In the genomic region with DNA sequence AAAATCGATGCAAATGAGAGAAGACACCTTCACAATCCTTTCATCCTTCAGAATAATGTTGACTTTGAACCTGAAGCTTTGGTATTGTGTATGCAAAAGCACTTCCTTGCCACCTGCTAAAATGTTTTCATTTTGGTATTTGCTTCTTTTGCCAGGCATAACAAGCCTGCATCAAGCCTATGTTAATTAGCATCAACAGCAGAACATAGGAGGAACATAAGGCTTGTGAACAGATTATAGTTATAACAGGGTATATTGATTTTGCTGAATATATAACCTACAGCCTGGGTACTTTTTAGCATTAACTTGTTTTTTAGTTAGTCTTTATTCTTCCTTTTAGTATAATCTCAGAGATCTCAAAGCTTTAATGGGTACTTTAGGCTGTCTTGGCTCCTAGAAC, we compare ENCODE assay signal across 26 mouse cellular contexts.
DNase-seq lines count a peak whose midpoint lies in the region; ATAC-seq lines count a peak whose summit lies in the region.
"Had no signal": no experiment of that assay in that cellular context is flagged by ENCODE, and none has a peak within 500 bp of the region (broad histone marks: within the 10 kb centered on the region; RNA-seq: fewer than 3 reads in every experiment).

No protein-coding gene starts in this region.

- no peak overlapping the region for H3K4me3 ChIP-seq in forebrain, embryonic 14.5 days (ENCODE audit: low read depth, low read length)
- H3K4me3 ChIP-seq in forebrain, embryonic 13.5 days, result no peak overlapping the region
- no peak overlapping the region for H3K4me3 ChIP-seq in forebrain, embryonic 16.5 days (replicated peaks; ENCODE audit: low read length)
- no peak overlapping the region for H3K4me3 ChIP-seq in forebrain, embryonic 11.5 days (ENCODE audit: low read depth, low read length)
- H3K4me3 ChIP-seq: embryonic facial prominence, embryonic 13.5 days; embryonic facial prominence, embryonic 15.5 days; erythroblast, embryonic 14.5 days; gastrocnemius, adult 2 months had no signal

- no peak overlapping the region for H3K9ac ChIP-seq in forebrain, embryonic 14.5 days (ENCODE audit: low read length)
- H3K9ac ChIP-seq in forebrain, embryonic 13.5 days, result no peak overlapping the region
- H3K9ac ChIP-seq in forebrain, embryonic 16.5 days (replicated peaks; ENCODE audit: low read depth, low read length), result no peak overlapping the region
- H3K9ac ChIP-seq in forebrain, embryonic 11.5 days (ENCODE audit: low read length), result no peak overlapping the region
- H3K9ac ChIP-seq: embryonic facial prominence, embryonic 13.5 days; embryonic facial prominence, embryonic 15.5 days had no signal

- peak; percentile 13 for DNase-seq in forebrain, embryonic 14.5 days (ENCODE audit: low spot score)
- DNase-seq in forebrain, embryonic 11.5 days (ENCODE audit: low spot score), result no peak
- no peak for DNase-seq in frontal cortex, adult 2 months (ENCODE audit: extremely low spot score in 1 of 2, low spot score in 1 of 2)
- DNase-seq: adrenal gland, adult 8-10 months; adrenal gland, postnatal 14 days; adrenal gland, postnatal 36 days; B cell, adult 2 months; cerebellum, adult 11 months; cerebellum, adult 18-20 months; cerebellum, adult 8-10 months; cerebellum, adult 9-11 months; cerebellum, postnatal 14 days; cerebellum, postnatal 36 days; embryo, embryonic 11 days; gastrocnemius, adult 2 months had no signal

- WGBS in forebrain, embryonic 14.5 days, result 80% methylated on average over 1 of the region's 1 CpGs
- WGBS in forebrain, embryonic 13.5 days, result 85% methylated on average over 1 of the region's 1 CpGs
- 78% methylated on average over 1 of the region's 1 CpGs for WGBS in forebrain, embryonic 16.5 days
- 79% methylated on average over 1 of the region's 1 CpGs for WGBS in forebrain, embryonic 11.5 days

- no peaks in the 10 kb centered on the region for H3K4me1 ChIP-seq in forebrain, embryonic 14.5 days (ENCODE audit: control insufficient read depth, insufficient read depth, low read length)
- no peaks in the 10 kb centered on the region for H3K4me1 ChIP-seq in forebrain, embryonic 13.5 days
- no peaks in the 10 kb centered on the region for H3K4me1 ChIP-seq in forebrain, embryonic 16.5 days (replicated peaks; ENCODE audit: control insufficient read depth, insufficient read depth, low read length)
- no peaks in the 10 kb centered on the region for H3K4me1 ChIP-seq in forebrain, embryonic 11.5 days (replicated peaks; ENCODE audit: control insufficient read depth, insufficient read depth, low read length)
- H3K4me1 ChIP-seq: embryonic facial prominence, embryonic 13.5 days; embryonic facial prominence, embryonic 15.5 days had no signal

- ATAC-seq in forebrain, embryonic 14.5 days, result no peak
- ATAC-seq in forebrain, embryonic 13.5 days, result no peak; the same call in 1 of the 2 replicates
- ATAC-seq in forebrain, embryonic 16.5 days, result peak; percentile 75
- ATAC-seq in forebrain, embryonic 11.5 days (replicated peaks; ENCODE audit: low FRiP score), result no peak
- ATAC-seq in frontal cortex, adult (ENCODE audit: low TSS enrichment), result peak; percentile 16; the same call in 1 of the 2 replicates
- ATAC-seq: activated CD4-positive, CD25-positive, alpha-beta regulatory T cell, adult 4 months; CD4-positive, CD25-positive, alpha-beta regulatory T cell, adult 4 months; Patski had no signal

- no peak overlapping the region for H3K27ac ChIP-seq in forebrain, embryonic 14.5 days (ENCODE audit: low read depth, low read length)
- no peak overlapping the region for H3K27ac ChIP-seq in forebrain, embryonic 13.5 days
- H3K27ac ChIP-seq in forebrain, embryonic 16.5 days (ENCODE audit: low read length), result no peak overlapping the region
- no peak overlapping the region for H3K27ac ChIP-seq in forebrain, embryonic 11.5 days (ENCODE audit: low read depth, low read length)
- H3K27ac ChIP-seq: embryonic facial prominence, embryonic 13.5 days; embryonic facial prominence, embryonic 15.5 days; gastrocnemius, adult 2 months had no signal

- H3K27me3 ChIP-seq in forebrain, embryonic 14.5 days (replicated peaks; ENCODE audit: control insufficient read depth, insufficient read depth, low read length), result no peaks in the 10 kb centered on the region
- no peaks in the 10 kb centered on the region for H3K27me3 ChIP-seq in forebrain, embryonic 13.5 days
- H3K27me3 ChIP-seq in forebrain, embryonic 16.5 days (replicated peaks; ENCODE audit: control insufficient read depth, insufficient read depth, low read length), result no peaks in the 10 kb centered on the region
- no peaks in the 10 kb centered on the region for H3K27me3 ChIP-seq in forebrain, embryonic 11.5 days (ENCODE audit: control insufficient read depth, insufficient read depth, low read length)
- H3K27me3 ChIP-seq: CH12.LX; embryonic facial prominence, embryonic 13.5 days; embryonic facial prominence, embryonic 15.5 days had no signal

- H3K36me3 ChIP-seq in forebrain, embryonic 14.5 days (ENCODE audit: control insufficient read depth, insufficient read depth, low read length), result no peaks in the 10 kb centered on the region
- H3K36me3 ChIP-seq in forebrain, embryonic 13.5 days (ENCODE audit: poor library complexity, severe bottlenecking), result no peaks in the 10 kb centered on the region
- no peaks in the 10 kb centered on the region for H3K36me3 ChIP-seq in forebrain, embryonic 16.5 days (ENCODE audit: control insufficient read depth, insufficient read depth)
- no peaks in the 10 kb centered on the region for H3K36me3 ChIP-seq in forebrain, embryonic 11.5 days (ENCODE audit: control insufficient read depth, insufficient read depth, low read length)
- H3K36me3 ChIP-seq: embryonic facial prominence, embryonic 13.5 days; embryonic facial prominence, embryonic 15.5 days; G1E had no signal

- no peaks in the 10 kb centered on the region for H3K9me3 ChIP-seq in forebrain, embryonic 14.5 days (replicated peaks; ENCODE audit: control insufficient read depth, low read length)
- H3K9me3 ChIP-seq in forebrain, embryonic 13.5 days (replicated peaks), result no peaks in the 10 kb centered on the region
- H3K9me3 ChIP-seq in forebrain, embryonic 16.5 days (ENCODE audit: control insufficient read depth, low read length), result no peaks in the 10 kb centered on the region
- no peaks in the 10 kb centered on the region for H3K9me3 ChIP-seq in forebrain, embryonic 11.5 days (ENCODE audit: control insufficient read depth, low read length)
- H3K9me3 ChIP-seq: embryonic facial prominence, embryonic 13.5 days; embryonic facial prominence, embryonic 15.5 days; G1E had no signal

- H3K4me2 ChIP-seq in forebrain, embryonic 14.5 days (ENCODE audit: low read length), result no peak overlapping the region
- H3K4me2 ChIP-seq in forebrain, embryonic 13.5 days, result no peak overlapping the region
- no peak overlapping the region for H3K4me2 ChIP-seq in forebrain, embryonic 16.5 days (ENCODE audit: low read length)
- no peak overlapping the region for H3K4me2 ChIP-seq in forebrain, embryonic 11.5 days (ENCODE audit: low read depth, low read length, severe bottlenecking)
- H3K4me2 ChIP-seq: embryonic facial prominence, embryonic 13.5 days; embryonic facial prominence, embryonic 15.5 days had no signal

Comparison
In these comparisons a context has a peak if more than half of its experiments do, and no peak if none do; other contexts are left out.
1. ATAC-seq: peak in forebrain, embryonic 16.5 days (single experiment) and frontal cortex, adult (single experiment); none in forebrain, embryonic 14.5 days (single experiment), forebrain, embryonic 13.5 days (single experiment) and forebrain, embryonic 11.5 days (single experiment).